Mouse (Mus musculus) G1E (cell line): ENCODE data around the gene Dcst2.

Experiments used
- CTCF ChIP-seq: IDR thresholded peaks from 2 replicates; pipeline ENCODE4 v1.5.1; 2012; ENCODE audit warnings: low read depth, low read length, inconsistent platforms, mixed read lengths
- GATA1 ChIP-seq: IDR thresholded peaks from 2 replicates; pipeline ENCODE4 v1.6.1; 2012; ENCODE audit warnings: borderline replicate concordance, low read length, inconsistent platforms, mixed read lengths
- GATA2 ChIP-seq: IDR thresholded peaks from 2 replicates; pipeline ENCODE4 v1.6.1; 2012; ENCODE audit warnings: low read depth, low read length, inconsistent platforms, borderline replicate concordance
- POLR2AphosphoS5 ChIP-seq: IDR thresholded peaks from 2 replicates; pipeline ENCODE4 v1.6.1; 2012; ENCODE audit warnings: low read depth, low read length, inconsistent platforms; ENCODE audit not compliant: insufficient replicate concordance
- TAL1 ChIP-seq: conservative IDR thresholded peaks from 2 replicates; pipeline ENCODE4 v1.6.1; 2012; ENCODE audit warnings: low read depth, low read length, inconsistent platforms, mixed read lengths

DNA sequence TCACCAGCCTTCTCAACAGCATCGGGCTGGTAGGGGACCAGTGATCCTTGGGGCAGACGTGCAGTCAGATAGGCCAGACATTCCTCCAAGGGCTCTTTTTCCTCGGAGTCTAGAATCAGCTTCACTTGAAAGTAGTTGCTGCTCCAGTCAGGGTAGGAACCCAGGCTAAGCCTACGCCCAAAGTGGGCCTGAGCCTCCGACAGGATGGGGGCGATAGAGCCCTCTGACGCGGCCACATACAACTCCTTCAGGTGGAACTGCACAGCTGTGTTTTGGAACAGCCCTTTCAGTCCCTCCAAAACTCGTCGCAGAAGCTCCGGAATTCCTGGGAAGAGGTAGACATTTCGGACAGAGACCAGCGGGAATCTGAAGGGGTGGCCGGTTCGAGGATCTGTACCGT, 46.7 kb downstream of the Dcst2 start:
- TF ChIP-seq CTCF, result no peak
- TF ChIP-seq GATA1, result no peak
- no peak for TF ChIP-seq TAL1
- TF ChIP-seq GATA2, result no peak
- no peak for TF ChIP-seq POLR2AphosphoS5
